Mouse (Mus musculus) heart, postnatal 0 days (tissue): ENCODE measurements around the gene Arap1.

Source experiments
- CTCF ChIP-seq: IDR thresholded peaks from 2 replicates; pipeline ENCODE4 v1.5.1; 2016; ENCODE audit warnings: antibody characterized with exemption, control low read depth, low read depth
- EP300 ChIP-seq: IDR thresholded peaks from 2 replicates; pipeline ENCODE4 v1.6.1; 2016; ENCODE audit warnings: antibody characterized with exemption, low read depth

DNA sequence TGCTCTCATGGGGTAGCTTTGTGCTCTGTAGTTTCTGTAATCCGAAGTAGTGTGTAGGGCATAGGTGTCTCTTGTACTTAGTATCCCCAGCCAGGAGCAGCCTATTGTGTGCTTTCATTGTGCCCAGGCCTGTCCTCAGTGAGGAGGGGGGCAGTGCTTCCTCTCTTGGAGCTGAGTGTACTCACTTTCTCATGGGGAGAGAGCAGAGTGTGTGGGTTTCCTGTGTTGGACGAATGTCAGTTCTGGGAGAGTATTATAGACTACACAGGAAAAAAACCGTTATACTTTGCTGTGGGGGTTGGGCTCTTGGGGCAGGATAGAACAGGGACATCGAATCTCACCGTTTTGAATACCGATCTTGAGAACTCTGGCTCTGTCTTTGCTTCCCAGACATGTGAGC, 6.5 kb upstream of the Arap1 start:
- TF ChIP-seq CTCF (no peak), EP300 (no peak)
